Mouse (Mus musculus): Measurements from ENCODE around the gene Nxnl1.
A peak's percentile ranks its signal among the peaks of the same experiment; 100 is the strongest.

Nxnl1 gene

GRCm38 (mm10) chr8:71580201-71580600, 13.8 kb upstream of the Nxnl1 start:
- no peak for DNase-seq (ENCODE audit: low spot score in 2 of 2)

- DNase-seq (ENCODE audit: low spot score in 2 of 2): no peak
Observed at GRCm38 (mm10) chr8:71579476-71579875, 13.1 kb upstream of the Nxnl1 start.

GRCm38 (mm10) chr8:71579009-71579408, 12.6 kb upstream of the Nxnl1 start:
- DNase-seq (ENCODE audit: low spot score in 2 of 2): no peak

GRCm38 (mm10) chr8:71577856-71578387, 11.5 kb upstream of the Nxnl1 start:
- no peak for DNase-seq (ENCODE audit: low spot score in 2 of 2)

- no peak for DNase-seq (ENCODE audit: low spot score in 2 of 2)
Observed at GRCm38 (mm10) chr8:71575020-71575419, 8.6 kb upstream of the Nxnl1 start.

GRCm38 (mm10) chr8:71574426-71574825, 8.0 kb upstream of the Nxnl1 start:
- DNase-seq (ENCODE audit: low spot score in 2 of 2): no peak

GRCm38 (mm10) chr8:71572847-71573633, 6.6 kb upstream of the Nxnl1 start:
- DNase-seq (ENCODE audit: low spot score in 2 of 2): peak in 1 of 2 experiments; percentile 72

- DNase-seq (ENCODE audit: low spot score in 2 of 2): no peak
Observed at GRCm38 (mm10) chr8:71572077-71572476, 5.7 kb upstream of the Nxnl1 start.

- peak in 1 of 2 experiments; percentile 95 for DNase-seq (ENCODE audit: low spot score in 2 of 2)
Observed at GRCm38 (mm10) chr8:71570291-71570954, 4.0 kb upstream of the Nxnl1 start.

- DNase-seq (ENCODE audit: low spot score in 2 of 2): peak; percentile 92 to 94
Observed at GRCm38 (mm10) chr8:71569366-71570290, 3.2 kb upstream of the Nxnl1 start.

GRCm38 (mm10) chr8:71568941-71569340, 2.5 kb upstream of the Nxnl1 start:
- no peak for DNase-seq (ENCODE audit: low spot score in 2 of 2)

- peak in 1 of 2 experiments; percentile 76 for DNase-seq (ENCODE audit: low spot score in 2 of 2)
Observed at GRCm38 (mm10) chr8:71568387-71568937, 2.1 kb upstream of the Nxnl1 start, which contains the start of gene Slc27a1. TSS of gene Slc27a1 (plus strand) at chr8:71568882.

- DNase-seq (ENCODE audit: low spot score in 2 of 2): no peak
Observed at GRCm38 (mm10) chr8:71567587-71567986, 1.2 kb upstream of the Nxnl1 start.

GRCm38 (mm10) chr8:71563992-71564391, 2.4 kb downstream of the Nxnl1 start:
- no peak for DNase-seq (ENCODE audit: low spot score in 2 of 2)

- DNase-seq (ENCODE audit: low spot score in 2 of 2): peak; percentile 70 to 84
Observed at GRCm38 (mm10) chr8:71562751-71563150, 3.6 kb downstream of the Nxnl1 start.

GRCm38 (mm10) chr8:71561401-71561800, 5.0 kb downstream of the Nxnl1 start:
- DNase-seq (ENCODE audit: low spot score in 2 of 2): peak; percentile 51 to 53

- DNase-seq (ENCODE audit: low spot score in 2 of 2): no peak
Observed at GRCm38 (mm10) chr8:71560765-71561164, 5.6 kb downstream of the Nxnl1 start.

GRCm38 (mm10) chr8:71560071-71560470, 6.3 kb downstream of the Nxnl1 start:
- no peak for DNase-seq (ENCODE audit: low spot score in 2 of 2)

GRCm38 (mm10) chr8:71558958-71559690, 7.3 kb downstream of the Nxnl1 start:
- peak; percentile 66 to 78 for DNase-seq (ENCODE audit: low spot score in 2 of 2)

- no peak for DNase-seq (ENCODE audit: low spot score in 2 of 2)
Observed at GRCm38 (mm10) chr8:71558071-71558957, 8.1 kb downstream of the Nxnl1 start, which contains the start of gene Tmem221. TSS of gene Tmem221 (minus strand) at chr8:71558871.
